7 mouse cellular contexts compared by ENCODE assay signal in genomic region chr11:114402556-114403320, GRCm38 (mm10).
DNase-seq lines count a peak whose midpoint lies in the region; ATAC-seq lines count a peak whose summit lies in the region.

No protein-coding gene starts in this region.

- no peak overlapping the region for H3K4me3 ChIP-seq in hindbrain, embryonic 15.5 days

- peak; percentile 7 for DNase-seq in layer of hippocampus, adult 9-11 months
- no peak for DNase-seq in layer of hippocampus, adult 18-20 months (ENCODE audit: low spot score in 2 of 2)
- peak; percentile 57 for DNase-seq in ZHBTc4 (ENCODE audit: low read depth, low spot score)
- DNase-seq in brain, embryonic 18.5 days (ENCODE audit: low read depth, low spot score), result peak; percentile 39
- peak; percentile 49 for DNase-seq in retina, postnatal 1 day
- no peak for DNase-seq in kidney, postnatal 14 days

- H3K4me1 ChIP-seq in hindbrain, embryonic 15.5 days (replicated peaks), result peaks cover 10% of the 10 kb centered on the region

- H3K9ac ChIP-seq in hindbrain, embryonic 15.5 days, result no peak overlapping the region

- WGBS in hindbrain, embryonic 15.5 days, result 26% methylated on average over 15 of the region's 15 CpGs

- H3K27me3 ChIP-seq in hindbrain, embryonic 15.5 days, result no peaks in the 10 kb centered on the region

- no peak overlapping the region; the same call in 1 of the 2 replicates for H3K27ac ChIP-seq in hindbrain, embryonic 15.5 days (replicated peaks)

- H3K36me3 ChIP-seq in hindbrain, embryonic 15.5 days, result no peaks in the 10 kb centered on the region

- H3K4me2 ChIP-seq in hindbrain, embryonic 15.5 days, result no peak overlapping the region

- no peaks in the 10 kb centered on the region for H3K9me3 ChIP-seq in hindbrain, embryonic 15.5 days

- 0 out of 2 replicates have a peak, but pooled peaks have one; percentile 63 for ATAC-seq in hindbrain, embryonic 15.5 days (ENCODE audit: low FRiP score, low read depth)

Comparison
In these comparisons a context has a peak if more than half of its experiments do, and no peak if none do; other contexts are left out.
1. DNase-seq: peak in layer of hippocampus, adult 9-11 months (single experiment), ZHBTc4 (single experiment), brain, embryonic 18.5 days (single experiment) and retina, postnatal 1 day (single experiment); none in layer of hippocampus, adult 18-20 months (0 of 2) and kidney, postnatal 14 days (single experiment).